In genomic region chr8:66771111-66771510, GRCm38 (mm10) we compare ENCODE assay signal across 13 mouse cellular contexts.
"Had no signal": no experiment of that assay in that cellular context is flagged by ENCODE, and none has a peak within 500 bp of the region (broad histone marks: within the 10 kb centered on the region; RNA-seq: fewer than 3 reads in every experiment).

No protein-coding gene starts in this region.

- H3K4me3 ChIP-seq: limb, embryonic 12.5 days; liver, embryonic 13.5 days; lung, embryonic 15.5 days; midbrain, embryonic 13.5 days had no signal

- DNase-seq: kidney, adult 9 months; kidney, postnatal 36 days; liver; liver, embryonic 13.5 days; liver, postnatal 0 days; right cerebral cortex, postnatal 4 days; spleen, adult 18-20 months; thymus, adult 18-20 months; thymus, postnatal 14 days had no signal

- H3K27me3 ChIP-seq: liver, embryonic 13.5 days; lung, embryonic 15.5 days; midbrain, embryonic 13.5 days had no signal

- H3K36me3 ChIP-seq: limb, embryonic 12.5 days; liver, embryonic 13.5 days; lung, embryonic 15.5 days; midbrain, embryonic 13.5 days had no signal

- H3K9me3 ChIP-seq: limb, embryonic 12.5 days; liver, embryonic 13.5 days; lung, embryonic 15.5 days; midbrain, embryonic 13.5 days had no signal

- ATAC-seq: liver, postnatal 0 days; midbrain, embryonic 13.5 days had no signal

- H3K4me1 ChIP-seq: liver, embryonic 13.5 days; lung, embryonic 15.5 days; midbrain, embryonic 13.5 days had no signal

- H3K9ac ChIP-seq: limb, embryonic 12.5 days; liver, embryonic 13.5 days; liver, postnatal 0 days; lung, embryonic 15.5 days; midbrain, embryonic 13.5 days had no signal

- H3K4me2 ChIP-seq: limb, embryonic 12.5 days; liver, embryonic 13.5 days; lung, embryonic 15.5 days; midbrain, embryonic 13.5 days had no signal

- H3K27ac ChIP-seq: kidney, postnatal 0 days; limb, embryonic 12.5 days; liver, embryonic 13.5 days; lung, embryonic 15.5 days; midbrain, embryonic 13.5 days had no signal
